Mouse (Mus musculus) olfactory bulb, adult 2 months (tissue): ENCODE data around the gene Adcy6.

Source experiments
- CTCF ChIP-seq: fragments of 200-500 bp; IDR thresholded peaks from 2 replicates; pipeline ENCODE4 v1.5.1; 2012; ENCODE audit warnings: low read depth, mild to moderate bottlenecking, low read length, moderate library complexity; ENCODE audit not compliant: insufficient read depth
- POLR2A ChIP-seq: fragments of 200-500 bp; IDR thresholded peaks from 2 replicates; pipeline ENCODE4 v1.6.1; 2012; ENCODE audit warnings: mild to moderate bottlenecking, low read depth, low read length, moderate library complexity; ENCODE audit not compliant: insufficient read depth

GRCm38 (mm10) chr15:98626078-98626477 lies 16.2 kb upstream of the Adcy6 start:
- no peak for TF ChIP-seq CTCF
- TF ChIP-seq POLR2A = no peak
